In genomic region chr12:110701363-110701762, GRCm38 (mm10) we compare ENCODE assay signal across 2 mouse cellular contexts.
TF ChIP-seq lines count a peak whose summit lies in the region.

No protein-coding gene starts in this region.

TF ChIP-seq in C2C12, 6 proteins besides CTCF, POLR2A, EP300 and RAD21:
- peak; percentile 10 for TF ChIP-seq USF1 (IDR thresholded peaks at IDR 0.05; ENCODE audit: low read depth)

TF ChIP-seq in MEL, 35 proteins besides CTCF, POLR2A, EP300 and RAD21:
- TF ChIP-seq RCOR1 (IDR thresholded peaks at IDR 0.05; ENCODE audit: low read depth, low read length): 0 out of 2 replicates have a peak, but pooled peaks have one; percentile 28
- peak; percentile 86 for TF ChIP-seq ETS1 (IDR thresholded peaks at IDR 0.05; ENCODE audit: low read depth, low read length)
- TF ChIP-seq MYC (IDR thresholded peaks at IDR 0.05; ENCODE audit: low read depth, low read length): peak; percentile 99
- TF ChIP-seq MXI1 (IDR thresholded peaks at IDR 0.05; ENCODE audit: low read depth, low read length): peak; percentile 78
- peak; percentile 92 for TF ChIP-seq MAZ (IDR thresholded peaks at IDR 0.05; ENCODE audit: low read depth, low read length)
- peak; percentile 77; the same call in 1 of the 2 replicates for TF ChIP-seq SIN3A (IDR thresholded peaks at IDR 0.05; ENCODE audit: low read length)
- TF ChIP-seq NELFE (IDR thresholded peaks at IDR 0.05; ENCODE audit: low read depth, low read length): peak; percentile 21; the same call in 1 of the 2 replicates
- TF ChIP-seq MAX (IDR thresholded peaks at IDR 0.05; ENCODE audit: low read length): peak; percentile 90
- peak; percentile 100 for TF ChIP-seq JUND (IDR thresholded peaks at IDR 0.05; ENCODE audit: low read depth, low read length)
- TF ChIP-seq HCFC1 (IDR thresholded peaks at IDR 0.05; ENCODE audit: low read depth, low read length): peak; percentile 60; the same call in 1 of the 2 replicates
- 0 out of 2 replicates have a peak, but pooled peaks have one; percentile 58 for TF ChIP-seq MAFK (IDR thresholded peaks at IDR 0.05; ENCODE audit: borderline replicate concordance, low read depth, low read length)
- 0 out of 2 replicates have a peak, but pooled peaks have one; percentile 10 for TF ChIP-seq ZMIZ1 (IDR thresholded peaks at IDR 0.05; ENCODE audit: low read depth, low read length)
- peak; percentile 49; the same call in 1 of the 2 replicates for TF ChIP-seq BHLHE40 (IDR thresholded peaks at IDR 0.05; ENCODE audit: borderline replicate concordance, low read depth, low read length)
- TF ChIP-seq GABPA (IDR thresholded peaks at IDR 0.05; ENCODE audit: low read depth, low read length): peak; percentile 87
- TF ChIP-seq TBP (IDR thresholded peaks at IDR 0.05; ENCODE audit: low read depth, low read length): peak; percentile 71
- TF ChIP-seq TCF12 (IDR thresholded peaks at IDR 0.05; ENCODE audit: low read depth, low read length): peak; percentile 47; the same call in 1 of the 2 replicates
- TF ChIP-seq GATA1 (IDR thresholded peaks at IDR 0.05; ENCODE audit: low read depth, low read length): 0 out of 2 replicates have a peak, but pooled peaks have one; percentile 5
- peak; percentile 70 for TF ChIP-seq USF1 (IDR thresholded peaks at IDR 0.05; ENCODE audit: low read depth, low read length)
